Mouse (Mus musculus) myocyte (in vitro differentiated cells): ENCODE measurements at regions not wholly inside any gene's neighbourhood (a gene's known extent, or its start where the extent isn't known, plus 50 kb on each side); places are given as distances from the start of the nearest gene placed in this dataset.

Experiments
- E2F4 ChIP-seq: IDR thresholded peaks from one replicate; pipeline ENCODE4 v1.6.1; 2011; ENCODE audit warnings: mild to moderate bottlenecking, control low read depth, moderate library complexity; ENCODE audit not compliant: insufficient read depth
- MAX ChIP-seq: IDR thresholded peaks from one replicate; pipeline ENCODE4 v1.6.1; 2011; ENCODE audit warnings: low read depth, mild to moderate bottlenecking, control low read depth
- MYOD1 ChIP-seq, 3 experiments: IDR thresholded peaks; one replicate each; pipeline ENCODE4 v1.6.1; 2011; ENCODE audit warnings: control low read depth in 2 of 3, low read depth in 2 of 3, mild to moderate bottlenecking in 2 of 3, moderate library complexity in 1 of 3; ENCODE audit not compliant: insufficient read length in 2 of 3, control insufficient read depth in 1 of 3
- MYOG ChIP-seq, 3 experiments: IDR thresholded peaks; one replicate each; pipeline ENCODE4 v1.6.1; 2011; ENCODE audit warnings: control low read depth in 2 of 3, low read depth in 2 of 3, mild to moderate bottlenecking in 2 of 3; ENCODE audit not compliant: insufficient read length in 2 of 3, control insufficient read depth in 1 of 3, insufficient read depth in 1 of 3
- POLR2A ChIP-seq: IDR thresholded peaks from one replicate; pipeline ENCODE4 v1.6.1; 2011; ENCODE audit warnings: low read depth, mild to moderate bottlenecking, control low read depth, moderate library complexity; ENCODE audit not compliant: insufficient read length
- POLR2AphosphoS2 ChIP-seq: IDR thresholded peaks from one replicate; pipeline ENCODE4 v1.6.1; 2011; ENCODE audit warnings: low read depth, control low read depth; ENCODE audit not compliant: insufficient read length
- SRF ChIP-seq: IDR thresholded peaks from one replicate; pipeline ENCODE4 v1.6.1; 2011; ENCODE audit warnings: low read depth; ENCODE audit not compliant: control insufficient read depth, insufficient read length
- TCF12 ChIP-seq: IDR thresholded peaks from one replicate; pipeline ENCODE4 v1.6.1; 2011; ENCODE audit warnings: mild to moderate bottlenecking, control low read depth; ENCODE audit not compliant: poor library complexity, insufficient read depth, severe bottlenecking
- TCF3 ChIP-seq: IDR thresholded peaks from one replicate; pipeline ENCODE4 v1.6.1; 2011; ENCODE audit warnings: low read depth, control low read depth; ENCODE audit not compliant: insufficient read length
- USF1 ChIP-seq: IDR thresholded peaks from one replicate; pipeline ENCODE4 v1.6.1; 2011; ENCODE audit warnings: low read depth, mild to moderate bottlenecking, control low read depth, moderate library complexity

DNA sequence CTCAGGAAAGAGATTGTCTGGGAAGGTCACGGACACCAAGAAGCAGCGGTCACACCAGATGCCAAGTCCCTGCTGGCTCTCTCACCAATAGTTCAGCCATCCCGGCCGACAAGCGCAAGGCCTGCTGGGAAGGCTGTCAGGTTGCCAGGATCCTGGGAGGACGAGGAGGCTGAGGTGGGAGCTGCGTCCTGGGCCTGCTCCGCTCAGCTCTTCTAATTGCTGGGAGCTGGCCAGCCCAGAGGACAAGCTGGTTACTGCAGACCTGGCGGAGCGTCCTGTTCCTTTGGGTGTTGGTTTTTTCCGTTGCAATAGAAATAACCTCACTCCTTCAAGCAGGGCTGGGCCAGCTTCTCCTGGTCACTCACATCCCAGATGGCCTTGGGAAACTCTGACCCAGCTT lies 61.7 kb upstream of the Adamts2 start:
- TF ChIP-seq MYOG (IDR thresholded peaks at IDR 0.05; ENCODE audit: control insufficient read depth in 1 of 3, insufficient read depth in 1 of 3, insufficient read length in 2 of 3, low read depth in 2 of 3) (no peak), MAX (no peak), TCF12 (no peak), POLR2A (no peak), POLR2AphosphoS2 (no peak), SRF (no peak), MYOD1 (IDR thresholded peaks at IDR 0.05; ENCODE audit: control insufficient read depth in 1 of 3, insufficient read length in 2 of 3, low read depth in 2 of 3) (no peak), E2F4 (no peak), TCF3 (no peak), USF1 (no peak)
